Mouse (Mus musculus) neutrophil, adult 65 days (primary cell): ENCODE results near the gene Gm10230. TPM values are rescaled to one million over a fixed set of nuclear protein-coding genes. Genes with fewer than 3 reads are reported as not detected.

Experiments
- total RNA-seq: library from RNA; stranded (reverse); gene quantifications from 2 replicates; pipeline ENCODE4 v1.2.4, GENCODE M21; 2023

The Gm10230 gene
- not detected in 2 replicates for total RNA-seq

DNA sequence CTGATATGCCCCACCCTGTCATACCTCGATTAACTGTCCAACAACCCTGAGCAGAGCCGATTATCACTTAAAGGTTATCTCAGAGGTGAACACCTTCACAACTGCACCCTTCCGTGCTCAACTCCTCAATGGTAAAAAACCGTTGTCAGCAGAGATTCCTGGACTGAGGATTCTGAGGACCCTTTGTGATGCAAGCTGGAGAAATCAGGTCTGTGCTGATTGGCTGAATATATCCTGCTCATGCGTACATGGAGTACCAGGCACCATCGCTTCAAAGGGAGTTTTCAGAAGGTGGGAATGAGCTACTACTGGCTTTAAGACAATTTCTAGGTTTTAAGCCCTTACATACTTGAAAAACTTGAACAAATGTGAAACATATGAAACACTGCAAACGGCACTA, at the start of gene Gm10230:
Gm10230 (minus strand) TSS at position 101 of the 400 bp plus-strand sequence.

